Mouse (Mus musculus) C2C12 (cell line): ENCODE measurements around the gene Lhb.

Experiments
- CTCF ChIP-seq: IDR thresholded peaks from one replicate; pipeline ENCODE4 v1.5.1; 2011; ENCODE audit not compliant: control insufficient read depth, insufficient read depth, insufficient read length
- MYOD1 ChIP-seq: IDR thresholded peaks from one replicate; pipeline ENCODE4 v1.6.1; 2011; ENCODE audit warnings: low read depth; ENCODE audit not compliant: control insufficient read depth, insufficient read length

- TF ChIP-seq CTCF (peak; percentile 57), MYOD1 (no peak)
These were observed 30.8 kb downstream of the Lhb start for GRCm38 (mm10) chr7:45451344-45451982.
